Mouse (Mus musculus) hindbrain, embryonic 16.5 days (tissue): ENCODE data around the gene Nfkb2. TPM values are rescaled to one million over a fixed set of nuclear protein-coding genes. Genes with fewer than 3 reads are reported as not detected.

Experiments used
- ATAC-seq: fragments of 200-750 bp; cut with Nextera tagmentation; 2 replicates; pipeline ENCODE4 v1.8.0; 2017; ENCODE audit warnings: moderate TSS enrichment, moderate library complexity
- H3K27ac ChIP-seq: fragments of 300-500 bp; sonication (generic); 2 replicates; pipeline ENCODE4 v1.5.1; 2014; ENCODE audit warnings: low read depth, mild to moderate bottlenecking, control low read depth, low read length, moderate library complexity
- H3K27me3 ChIP-seq: fragments of 300-500 bp; sonication (generic); replicated peaks from 2 replicates; pipeline ENCODE4 v1.6.1; 2014; ENCODE audit warnings: low read length; ENCODE audit not compliant: control insufficient read depth, insufficient read depth
- H3K36me3 ChIP-seq: fragments of 300-500 bp; sonication (generic); 2 replicates; pipeline ENCODE4 v1.6.1; 2014; ENCODE audit warnings: mild to moderate bottlenecking, low read length, moderate library complexity, mixed read lengths; ENCODE audit not compliant: control insufficient read depth, insufficient read depth
- H3K4me1 ChIP-seq: fragments of 300-500 bp; sonication (generic); 2 replicates; pipeline ENCODE4 v1.6.1; 2014; ENCODE audit warnings: low read depth, low read length; ENCODE audit not compliant: control insufficient read depth, insufficient read depth
- H3K4me2 ChIP-seq: fragments of 300-500 bp; sonication (generic); 2 replicates; pipeline ENCODE4 v1.6.1; 2014; ENCODE audit warnings: mild to moderate bottlenecking, low read length, control low read depth, moderate library complexity
- H3K4me3 ChIP-seq: fragments of 300-500 bp; sonication (generic); 2 replicates; pipeline ENCODE4 v1.5.1; 2014; ENCODE audit warnings: mild to moderate bottlenecking, low read length, control low read depth, moderate library complexity
- H3K9ac ChIP-seq: fragments of 300-500 bp; sonication (generic); 2 replicates; pipeline ENCODE4 v1.6.1; 2014; ENCODE audit warnings: low read depth, mild to moderate bottlenecking, control low read depth, low read length, moderate library complexity
- H3K9me3 ChIP-seq: fragments of 300-500 bp; sonication (generic); 2 replicates; pipeline ENCODE4 v1.6.1; 2014; ENCODE audit warnings: mild to moderate bottlenecking, low read length, moderate library complexity; ENCODE audit not compliant: control insufficient read depth
- WGBS: fragments of 180-500 bp; shearing (Covaris S2); extraction: QIAGEN DNeasy Blood & Tissue Kit; methylation state at CpG from one replicate; pipeline ENCODE4 v1.1.7; 2014; 5-methylcytosine and 5-hydroxymethylcytosine counted together
- polyA plus RNA-seq: library from polyadenylated mRNA; unstranded; fragments of >200 nt; fragmentation: Nextera tagmentation; extraction: Ambion mirVana; gene quantifications from 2 replicates; pipeline ENCODE4 v1.2.1, GENCODE M21; 2015

Gene Nfkb2
- polyA plus RNA-seq, 1 experiment from 2014 or later = 2.4 TPM

- H3K9me3 ChIP-seq = no peaks in the 10 kb centered on the region
- no peaks in the 10 kb centered on the region for H3K4me1 ChIP-seq
- H3K36me3 ChIP-seq = peaks cover 9% of the 10 kb centered on the region
- WGBS = 72% methylated on average over 12 of the region's 12 CpGs
- no peak overlapping the region for H3K4me3 ChIP-seq
- H3K9ac ChIP-seq = no peak overlapping the region
- H3K27me3 ChIP-seq = no peaks in the 10 kb centered on the region; the same call in 1 of the 2 replicates
- no peak overlapping the region for H3K4me2 ChIP-seq
- H3K27ac ChIP-seq = no peak overlapping the region
- no peak for ATAC-seq
Observed at GRCm38 (mm10) chr19:46290535-46291105, 13.5 kb upstream of the Nfkb2 start.

- Histone ChIP-seq H3K27ac (no peak overlapping the region), H3K9ac (no peak overlapping the region), H3K4me3 (no peak overlapping the region), H3K9me3 (no peaks in the 10 kb centered on the region), H3K27me3 (peaks cover 1% of the 10 kb centered on the region; the same call in 1 of the 2 replicates), H3K4me1 (no peaks in the 10 kb centered on the region), H3K36me3 (no peaks in the 10 kb centered on the region), H3K4me2 (no peak overlapping the region)
- no peak for ATAC-seq
- 79% methylated on average over 4 of the region's 4 CpGs for WGBS
Observed at GRCm38 (mm10) chr19:46296938-46297337, 7.2 kb upstream of the Nfkb2 start.

GRCm38 (mm10) chr19:46300294-46301045, 3.6 kb upstream of the Nfkb2 start:
- H3K9me3 ChIP-seq = no peaks in the 10 kb centered on the region
- 41% methylated on average over 8 of the region's 8 CpGs for WGBS
- peaks cover 2% of the 10 kb centered on the region; the same call in 1 of the 2 replicates for H3K27me3 ChIP-seq
- H3K4me3 ChIP-seq = no peak overlapping the region
- peaks cover 7% of the 10 kb centered on the region for H3K4me1 ChIP-seq
- no peak for ATAC-seq
- H3K4me2 ChIP-seq = no peak overlapping the region
- no peak overlapping the region for H3K9ac ChIP-seq
- H3K36me3 ChIP-seq = no peaks in the 10 kb centered on the region
- H3K27ac ChIP-seq = no peak overlapping the region

- WGBS = 85% methylated on average over 4 of the region's 4 CpGs
- ATAC-seq = no peak
- Histone ChIP-seq H3K4me1 (peaks cover 9% of the 10 kb centered on the region), H3K27ac (no peak overlapping the region), H3K9me3 (no peaks in the 10 kb centered on the region), H3K27me3 (peaks cover 11% of the 10 kb centered on the region), H3K4me3 (no peak overlapping the region), H3K36me3 (no peaks in the 10 kb centered on the region), H3K4me2 (no peak overlapping the region), H3K9ac (no peak overlapping the region)
Observed at GRCm38 (mm10) chr19:46302551-46302950, 1.6 kb upstream of the Nfkb2 start.

GRCm38 (mm10) chr19:46303251-46304215, 587 bp upstream of the Nfkb2 start:
- peak overlapping the region; percentile 50 for H3K4me3 ChIP-seq
- H3K9me3 ChIP-seq = no peaks in the 10 kb centered on the region
- H3K4me2 ChIP-seq = peak overlapping the region; percentile 96
- H3K36me3 ChIP-seq = no peaks in the 10 kb centered on the region
- WGBS = 55% methylated on average over 18 of the region's 18 CpGs
- no peak overlapping the region; the same call in 1 of the 2 replicates for H3K9ac ChIP-seq
- peaks cover 14% of the 10 kb centered on the region for H3K27me3 ChIP-seq
- peaks cover 10% of the 10 kb centered on the region for H3K4me1 ChIP-seq
- no peak for ATAC-seq
- no peak overlapping the region for H3K27ac ChIP-seq

GRCm38 (mm10) chr19:46304908-46305333, 801 bp downstream of the Nfkb2 start:
- under 1% methylated on average over 33 of the region's 34 CpGs for WGBS
- peak overlapping the region; percentile 96 for H3K4me2 ChIP-seq
- peaks cover 14% of the 10 kb centered on the region for H3K4me1 ChIP-seq
- H3K27me3 ChIP-seq = peaks cover 14% of the 10 kb centered on the region
- H3K9me3 ChIP-seq = no peaks in the 10 kb centered on the region
- peak overlapping the region; percentile 64 for H3K9ac ChIP-seq
- ATAC-seq = 0 out of 2 replicates have a peak, but pooled peaks have one; percentile 1
- H3K4me3 ChIP-seq = peak overlapping the region; percentile 50
- H3K36me3 ChIP-seq = no peaks in the 10 kb centered on the region
- no peak overlapping the region; the same call in 1 of the 2 replicates for H3K27ac ChIP-seq

- Histone ChIP-seq H3K4me1 (peaks cover 14% of the 10 kb centered on the region), H3K9me3 (no peaks in the 10 kb centered on the region), H3K9ac (peak overlapping the region; percentile 64), H3K27ac (no peak overlapping the region), H3K27me3 (peaks cover 14% of the 10 kb centered on the region), H3K4me3 (peak overlapping the region; percentile 50), H3K36me3 (no peaks in the 10 kb centered on the region), H3K4me2 (peak overlapping the region; percentile 96)
- ATAC-seq = peak; percentile 35; the same call in 1 of the 2 replicates
- WGBS = under 1% methylated on average over 38 of the region's 43 CpGs
Observed at GRCm38 (mm10) chr19:46305432-46306267, 1.5 kb downstream of the Nfkb2 start.

GRCm38 (mm10) chr19:46306268-46306610, 2.1 kb downstream of the Nfkb2 start:
- peak overlapping the region; percentile 96 for H3K4me2 ChIP-seq
- peaks cover 14% of the 10 kb centered on the region for H3K27me3 ChIP-seq
- peaks cover 14% of the 10 kb centered on the region for H3K4me1 ChIP-seq
- no peak overlapping the region for H3K4me3 ChIP-seq
- H3K9ac ChIP-seq = peak overlapping the region; percentile 64; the same call in 1 of the 2 replicates
- H3K9me3 ChIP-seq = no peaks in the 10 kb centered on the region
- ATAC-seq = no peak
- H3K27ac ChIP-seq = no peak overlapping the region
- 55% methylated on average over 5 of the region's 5 CpGs for WGBS
- H3K36me3 ChIP-seq = peaks cover 2% of the 10 kb centered on the region; the same call in 1 of the 2 replicates
